Mouse (Mus musculus) liver (tissue): ENCODE measurements around the gene Nuf2.
"Not testable (repeated sequence)": the region's sequence is repeated elsewhere in the genome, so short reads cannot be mapped to it uniquely, and the experiment has no call there.

Source experiments
- DNase-seq: peaks from one replicate; pipeline ENCODE4 v3.0.0-alpha.2; 2020; ENCODE audit warnings: mixed read lengths

Gene Nuf2

DNA sequence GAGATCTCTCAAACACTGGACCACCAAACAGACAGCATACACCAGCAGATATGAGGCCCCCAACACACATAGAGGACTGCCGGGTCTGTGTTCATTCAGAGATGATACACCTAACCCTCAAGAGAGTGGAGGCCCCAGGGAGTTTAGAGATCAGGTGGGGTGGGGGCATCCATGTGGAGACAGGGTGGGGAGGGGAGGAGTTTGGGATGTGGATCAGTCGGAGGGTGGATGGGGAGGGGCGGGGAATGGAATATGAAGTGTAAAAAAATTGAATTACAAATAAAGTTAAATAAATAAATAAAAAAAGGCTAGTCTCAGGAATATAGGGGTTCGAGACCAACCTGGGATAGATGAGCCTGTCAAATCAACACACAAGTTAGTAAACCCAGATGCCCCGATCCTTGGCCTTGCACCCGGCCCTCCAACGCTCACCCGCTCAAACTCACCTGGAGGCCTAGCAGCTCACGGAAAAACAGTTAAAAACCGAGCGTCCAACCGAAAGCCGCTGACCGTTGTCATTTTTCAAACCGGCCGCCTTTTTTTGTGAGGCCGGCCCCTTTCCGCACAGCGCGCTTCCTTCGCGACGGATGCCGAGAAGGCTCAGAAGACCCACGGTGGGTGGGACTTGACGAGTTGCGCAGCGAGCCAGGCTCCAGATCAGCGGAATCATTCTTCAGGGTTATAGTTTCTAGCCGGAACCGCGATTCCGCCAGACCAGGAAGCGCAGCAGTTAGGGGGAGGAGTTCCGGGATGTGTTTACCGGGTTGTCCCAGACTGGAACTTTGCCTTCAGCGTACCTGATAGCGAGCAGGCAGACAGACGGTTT is at the start of gene Nuf2:
Nuf2 (minus strand) TSS at position 589 of the 826 bp plus-strand sequence.
- DNase-seq: peak; percentile 95

DNA sequence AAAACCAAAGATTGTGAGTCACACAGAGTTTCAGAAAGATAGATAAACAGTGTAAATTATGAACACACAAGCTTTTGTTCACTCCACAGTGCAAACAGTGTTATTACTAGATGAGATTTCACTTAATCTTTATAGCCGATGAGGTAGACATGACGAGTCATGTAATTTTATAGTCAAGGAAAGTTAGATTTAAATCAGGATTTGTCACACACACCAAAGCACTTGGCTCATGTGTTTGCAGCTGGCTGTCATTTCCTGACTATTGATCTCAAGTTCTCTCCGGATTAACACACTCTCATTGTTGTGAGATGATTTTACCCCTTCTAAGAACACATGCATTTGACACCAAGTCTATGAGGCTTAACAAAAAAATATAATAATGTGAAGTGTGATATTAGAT is 48.3 kb upstream of the Nuf2 start:
- DNase-seq: no peak

DNA sequence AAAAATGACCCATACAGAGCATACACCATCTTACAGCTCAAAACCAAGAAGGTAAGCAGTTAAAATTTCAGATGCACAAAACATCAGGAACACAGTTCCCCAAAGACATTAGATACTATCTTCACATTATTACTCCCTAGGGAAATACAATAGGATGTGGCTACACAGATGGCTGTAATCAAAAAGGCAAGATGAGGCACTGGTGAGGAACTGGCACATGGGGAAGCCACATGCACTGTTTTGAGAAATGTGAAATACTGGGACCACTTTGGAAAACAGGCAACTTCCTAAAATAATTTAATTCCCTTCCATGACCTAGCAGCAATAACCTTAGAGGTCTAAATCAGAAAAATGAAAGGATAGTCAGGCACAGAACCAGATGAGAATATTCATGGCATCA is 42.9 kb upstream of the Nuf2 start:
- no peak for DNase-seq

DNA sequence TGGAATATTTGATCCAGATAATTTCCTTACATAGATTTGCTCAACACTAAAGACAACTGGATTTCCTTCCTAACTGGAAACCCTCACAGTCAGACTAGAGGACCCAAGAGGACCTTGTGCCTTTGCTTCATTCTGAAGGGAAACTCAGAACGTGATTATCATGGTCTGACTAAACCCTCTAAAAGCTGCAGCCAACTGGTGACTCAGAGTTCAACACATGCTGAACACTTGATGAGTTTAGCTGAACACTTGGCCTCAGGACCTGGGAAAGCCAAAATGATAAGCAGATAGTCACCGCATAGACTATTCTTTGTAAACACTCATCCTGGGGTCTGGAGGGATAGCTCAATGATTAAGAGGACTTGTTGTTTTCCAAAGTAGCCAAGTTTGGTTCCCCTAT is 24.4 kb upstream of the Nuf2 start:
- DNase-seq: no peak

DNA sequence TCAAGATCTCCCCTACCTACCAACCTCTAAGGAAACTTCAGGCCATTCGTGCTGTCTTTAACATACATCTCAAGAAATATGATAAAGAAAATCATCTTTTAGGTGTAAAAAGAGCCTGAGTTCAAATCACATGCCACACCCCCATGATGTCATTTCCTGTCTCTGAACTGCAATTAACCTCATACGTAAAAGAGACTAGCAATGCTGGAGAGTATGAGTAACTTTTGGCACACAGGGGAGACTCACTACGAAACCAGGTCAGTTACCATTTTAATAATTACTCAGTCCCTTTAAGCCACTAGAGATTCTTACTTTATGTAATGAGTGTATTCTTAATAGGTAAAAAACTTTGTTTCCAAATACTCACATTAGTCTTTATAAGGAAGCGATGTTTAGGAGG is 23.8 kb upstream of the Nuf2 start:
- DNase-seq: no peak

DNA sequence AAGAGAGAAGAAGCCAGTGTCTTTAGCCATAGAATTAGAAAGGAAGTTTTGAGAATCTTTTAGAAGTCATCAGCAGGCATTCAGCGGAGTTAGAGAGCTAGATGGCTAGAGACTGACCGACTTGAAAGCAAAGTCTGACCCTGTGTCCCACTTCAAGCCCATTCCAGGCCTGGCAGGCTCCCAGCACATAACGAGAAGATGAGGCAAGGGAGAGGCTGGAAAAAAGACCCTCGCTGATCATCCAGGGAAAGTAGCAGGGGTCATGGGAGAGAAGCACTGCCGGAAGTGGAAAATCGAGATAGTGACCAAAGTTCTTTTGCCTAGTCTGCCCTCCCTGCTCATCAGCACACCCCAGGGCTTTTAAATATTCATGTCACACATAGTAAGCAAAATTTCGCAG is 22.2 kb upstream of the Nuf2 start:
- DNase-seq: no peak

DNA sequence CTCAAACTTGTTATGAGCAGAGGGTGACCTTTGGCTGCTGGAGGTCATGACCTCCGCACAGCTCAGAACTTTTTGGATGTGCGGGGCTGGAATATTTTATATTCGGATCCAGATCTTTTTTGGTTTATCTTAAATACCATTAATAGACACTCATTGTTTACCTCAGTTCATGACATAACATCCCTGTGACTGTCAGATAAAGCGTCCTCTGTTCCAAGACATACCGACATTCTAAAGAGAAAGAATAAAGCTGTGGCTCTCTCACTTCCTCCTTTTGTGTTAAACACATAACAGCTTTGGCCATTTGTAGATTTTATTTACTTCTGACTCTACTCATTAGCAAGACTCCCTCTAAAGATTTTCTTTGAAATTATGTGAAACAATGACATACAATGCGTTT is 9.2 kb upstream of the Nuf2 start:
- DNase-seq: no peak

DNA sequence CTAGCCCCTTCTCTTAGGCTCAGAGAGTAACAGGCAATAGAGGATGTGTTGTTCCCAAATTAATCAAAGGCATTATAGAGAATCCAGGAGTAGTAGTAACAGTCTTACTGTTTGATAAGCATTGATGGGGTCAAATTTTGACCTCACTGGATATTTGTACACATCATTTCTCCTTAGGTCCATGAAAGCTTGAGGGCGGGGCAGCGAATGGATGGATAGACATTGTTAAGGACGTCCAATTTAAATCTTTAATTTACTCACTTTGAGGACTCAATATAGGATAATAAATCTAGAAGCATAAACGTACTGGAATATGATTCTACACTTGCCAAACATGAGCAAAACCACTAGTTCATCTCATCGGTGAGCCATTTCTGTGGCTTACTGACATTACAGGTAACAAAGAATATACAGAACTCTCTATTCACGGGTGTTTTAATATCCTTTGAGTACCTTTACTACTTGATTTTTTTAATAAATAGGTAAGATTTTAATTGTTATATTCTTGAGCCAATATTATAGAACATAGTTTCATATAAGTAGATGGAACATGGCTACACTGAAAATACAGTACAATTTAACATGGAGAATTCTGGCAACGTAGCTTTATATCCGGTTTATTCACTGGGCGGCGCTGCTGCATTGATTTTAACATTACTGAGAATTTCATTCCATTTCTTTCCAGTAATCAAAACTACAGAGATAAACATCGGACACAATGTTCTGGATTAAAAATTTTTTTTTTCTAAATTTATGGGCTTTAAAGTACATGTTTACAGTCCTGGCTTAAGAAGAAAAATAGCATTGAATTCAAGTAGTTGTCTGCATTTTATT is 655 bp upstream of the Nuf2 start:
- peak; percentile 50 for DNase-seq

DNA sequence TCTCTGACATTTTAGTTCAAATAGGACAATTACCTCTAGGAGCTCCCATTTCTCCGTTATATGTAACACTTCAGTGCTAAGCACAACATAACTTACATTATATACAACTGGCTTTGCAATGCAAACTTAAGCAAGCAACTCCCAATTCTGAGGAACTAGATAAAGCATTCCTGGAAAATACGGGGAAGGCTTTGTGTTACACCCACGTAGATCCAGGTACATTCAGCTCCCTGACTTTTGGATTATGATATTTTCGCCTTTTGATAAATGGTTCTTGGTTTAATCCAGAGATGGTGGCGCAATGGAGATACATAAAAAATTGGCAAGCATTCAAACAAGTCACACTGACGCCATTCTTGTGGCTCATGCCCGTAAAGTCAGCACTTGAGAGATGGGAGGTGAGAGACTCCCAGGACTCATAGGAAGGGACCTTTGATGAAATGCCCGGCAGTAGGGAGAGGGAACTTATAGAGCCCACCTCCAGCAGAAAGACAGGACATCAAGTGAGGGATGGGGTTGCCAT is 1.2 kb downstream of the Nuf2 start:
- DNase-seq: no peak

DNA sequence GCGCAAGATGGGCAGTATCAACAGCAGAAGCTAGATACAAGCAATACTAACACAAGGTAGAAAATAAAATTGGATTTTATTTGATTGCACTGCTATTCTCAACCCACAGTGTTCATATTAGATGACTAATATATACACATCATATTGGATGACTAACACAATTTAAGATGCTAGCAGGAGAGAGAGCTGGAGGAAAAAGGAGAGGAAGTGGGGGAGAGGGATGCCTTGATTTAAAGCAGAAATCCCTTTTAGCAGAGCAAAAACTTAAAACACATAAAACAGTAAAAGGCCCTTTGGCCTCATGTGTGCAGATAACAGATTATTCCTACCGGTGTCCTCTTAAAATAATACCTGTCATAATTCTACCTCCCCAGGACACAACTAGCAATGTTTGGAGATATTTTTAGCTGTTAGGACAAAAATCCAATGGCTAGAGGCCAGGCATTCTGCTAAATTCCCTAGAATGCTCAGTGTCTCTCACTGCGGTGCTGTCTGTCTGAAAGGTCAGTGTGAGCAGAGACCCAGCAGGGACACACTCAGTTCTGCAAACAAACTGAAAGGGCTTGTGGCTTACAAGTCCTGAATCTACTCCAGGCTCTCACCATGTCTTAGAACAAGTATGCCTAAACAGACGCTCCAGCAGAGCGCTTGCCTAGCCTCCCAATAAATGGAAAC is 5.1 kb downstream of the Nuf2 start:
- no peak for DNase-seq

DNA sequence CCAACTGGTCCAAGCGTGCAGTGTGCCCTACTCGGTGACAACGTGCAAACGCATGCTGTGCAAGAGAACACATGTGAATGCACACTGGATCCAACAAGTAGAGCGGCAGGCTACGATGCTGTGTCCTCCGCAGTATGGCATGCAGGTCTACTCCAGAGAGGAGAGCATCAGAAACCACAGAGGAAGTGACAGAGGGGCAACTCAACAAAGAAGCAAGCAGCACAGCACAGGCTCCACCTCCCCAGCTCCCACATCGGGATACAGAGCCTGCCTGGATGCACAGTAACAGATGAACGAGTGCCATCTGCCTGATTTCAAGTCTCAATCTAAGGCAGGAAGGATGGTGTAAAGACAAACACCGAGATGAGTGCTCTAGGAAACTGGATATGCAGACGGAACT is 11.9 kb downstream of the Nuf2 start:
- no peak for DNase-seq

DNA sequence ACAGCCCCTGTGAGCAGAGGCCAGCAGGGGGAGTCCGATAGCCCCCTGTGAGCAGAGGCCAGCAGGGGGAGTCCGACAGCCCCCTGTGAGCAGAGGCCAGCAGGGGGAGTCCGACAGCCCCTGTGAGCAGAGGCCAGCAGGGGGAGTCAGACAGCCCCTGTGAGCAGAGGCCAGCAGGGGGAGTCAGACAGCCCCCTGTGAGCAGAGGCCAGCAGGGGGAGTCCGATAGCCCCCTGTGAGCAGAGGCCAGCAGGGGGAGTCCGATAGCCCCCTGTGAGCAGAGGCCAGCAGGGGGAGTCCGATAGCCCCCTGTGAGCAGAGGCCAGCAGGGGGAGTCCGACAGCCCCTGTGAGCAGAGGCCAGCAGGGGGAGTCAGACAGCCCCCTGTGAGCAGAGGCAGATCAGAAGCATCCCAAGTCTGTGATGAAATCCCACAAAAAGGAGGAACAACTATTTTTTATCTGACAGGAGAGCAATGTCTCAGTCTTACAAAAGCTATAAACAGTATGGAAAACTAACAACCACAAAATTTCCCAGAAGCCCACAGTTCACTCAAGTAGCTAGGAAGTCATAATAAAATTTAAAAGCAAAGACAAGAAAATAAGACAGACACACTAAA is 13.3 kb downstream of the Nuf2 start:
- DNase-seq: not testable (repeated sequence)

DNA sequence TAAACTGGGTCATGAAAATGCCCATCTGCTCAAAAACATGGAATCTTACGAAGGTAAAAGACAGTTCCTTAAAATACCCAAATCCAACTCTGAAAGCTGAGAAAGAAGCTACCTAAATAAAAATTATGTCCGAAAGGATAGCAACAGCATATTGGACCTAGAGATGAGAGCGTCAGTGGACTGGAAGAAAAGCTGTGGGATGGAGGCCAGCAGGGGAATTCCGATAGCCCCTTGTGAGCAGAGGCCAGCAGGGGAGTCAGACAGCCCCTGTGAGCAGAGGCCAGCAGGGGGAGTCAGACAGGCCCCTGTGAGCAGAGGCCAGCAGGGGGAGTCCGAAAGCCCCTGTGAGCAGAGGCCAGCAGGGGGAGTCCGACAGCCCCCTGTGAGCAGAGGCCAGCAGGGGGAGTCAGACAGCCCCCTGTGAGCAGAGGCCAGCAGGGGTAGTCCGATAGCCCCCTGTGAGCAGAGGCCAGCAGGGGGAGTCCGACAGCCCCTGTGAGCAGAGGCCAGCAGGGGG is 13.8 kb downstream of the Nuf2 start:
- DNase-seq: no peak

DNA sequence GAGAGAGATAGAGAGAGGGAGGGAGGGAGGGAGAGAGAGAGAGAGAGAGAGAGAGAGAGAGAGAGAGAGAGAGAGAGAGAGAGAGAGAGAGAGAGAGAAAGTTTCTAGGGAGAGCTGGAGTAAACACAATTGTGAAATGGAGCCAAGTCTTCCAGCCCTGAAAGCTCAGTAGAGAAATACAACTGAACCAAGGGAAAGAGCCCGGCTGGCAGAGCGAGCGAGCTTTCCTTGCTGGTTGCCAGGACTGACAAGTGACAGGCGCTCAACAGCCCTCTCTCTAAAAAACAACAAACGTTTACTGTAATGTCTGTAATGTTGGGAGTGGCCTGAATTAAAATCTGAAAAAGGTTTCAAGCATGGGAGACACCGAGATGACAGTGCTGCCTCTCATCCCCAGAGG is 24.9 kb downstream of the Nuf2 start:
- no peak for DNase-seq

DNA sequence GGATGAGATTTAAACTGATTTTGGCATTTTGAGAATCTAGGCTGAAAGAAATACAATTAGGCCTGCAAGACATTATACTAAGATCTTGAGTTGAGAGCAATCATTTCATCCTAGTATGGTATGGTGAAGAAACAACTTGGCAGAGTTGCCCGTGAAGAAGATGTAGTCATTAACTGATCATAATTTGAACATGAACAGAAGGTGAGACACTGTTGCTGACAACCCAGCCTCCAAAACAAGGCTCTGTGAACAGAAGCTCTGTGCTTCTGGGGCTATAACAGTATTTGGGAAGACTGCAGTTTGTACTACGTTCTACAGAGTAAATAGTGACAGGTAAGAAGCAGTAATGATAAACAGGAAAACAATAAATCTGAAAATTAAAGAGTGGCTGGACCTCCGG is 28.4 kb downstream of the Nuf2 start:
- DNase-seq: no peak

DNA sequence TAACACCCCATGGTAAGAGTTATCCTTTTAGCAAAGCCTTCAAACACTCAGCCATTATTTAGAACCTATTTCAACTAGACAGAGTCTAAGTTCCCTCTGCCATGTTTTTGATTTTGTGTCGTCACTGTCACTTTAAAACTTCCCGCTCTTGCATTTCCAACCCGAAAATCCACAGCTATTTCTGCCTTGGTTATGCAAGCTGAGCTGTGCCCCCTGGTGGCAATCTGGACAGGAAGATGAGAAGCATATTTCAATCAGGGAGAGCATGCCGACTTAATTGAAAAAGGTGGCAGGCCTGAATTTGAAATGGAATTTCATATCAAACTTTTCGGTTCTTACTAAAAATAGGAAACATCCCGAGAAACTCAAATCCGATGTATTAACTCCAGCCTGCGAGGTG is 35.6 kb downstream of the Nuf2 start:
- DNase-seq: peak; percentile 34

DNA sequence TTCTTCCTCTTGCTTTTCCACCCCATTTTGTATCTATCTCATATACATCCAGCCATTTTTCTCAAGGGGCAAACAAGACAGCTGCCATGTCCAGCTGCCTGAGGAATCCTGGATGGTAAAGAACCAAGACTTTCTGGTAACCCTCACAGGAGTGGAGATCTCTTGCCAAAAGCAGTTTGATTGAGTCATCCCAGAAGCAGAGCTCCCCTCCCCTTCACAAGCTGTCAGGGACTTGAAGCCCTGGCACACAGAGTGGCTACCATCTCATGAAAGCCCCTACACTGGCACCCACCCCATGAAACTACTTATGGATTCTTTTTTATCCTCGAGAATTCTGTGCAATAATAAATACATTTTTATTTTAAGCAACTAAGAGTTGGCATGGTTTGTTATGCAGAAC is 39.7 kb downstream of the Nuf2 start:
- DNase-seq: no peak

DNA sequence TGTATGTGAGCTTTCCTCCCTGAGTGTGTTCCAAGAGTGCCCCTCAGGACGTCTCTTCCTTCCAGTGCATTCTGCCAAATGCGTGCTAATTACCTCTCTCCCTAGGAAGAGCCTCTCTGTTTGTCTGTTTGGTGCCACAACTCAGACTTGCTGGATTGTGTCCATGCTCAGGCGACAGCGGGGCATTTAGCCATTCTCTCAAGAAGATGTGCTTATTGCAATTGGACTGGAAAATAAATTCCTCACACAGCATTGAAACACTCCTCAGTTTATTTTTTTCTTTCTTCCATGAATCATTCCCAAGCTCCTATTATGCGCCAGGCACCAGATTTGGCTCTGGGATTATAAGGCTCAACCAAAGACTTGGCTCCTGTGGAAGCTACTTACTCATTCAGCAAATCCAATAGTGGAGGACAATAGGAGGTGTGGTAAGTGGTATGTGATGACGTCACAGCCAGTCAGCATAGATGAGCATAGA is 45.8 kb downstream of the Nuf2 start:
- DNase-seq: no peak

DNA sequence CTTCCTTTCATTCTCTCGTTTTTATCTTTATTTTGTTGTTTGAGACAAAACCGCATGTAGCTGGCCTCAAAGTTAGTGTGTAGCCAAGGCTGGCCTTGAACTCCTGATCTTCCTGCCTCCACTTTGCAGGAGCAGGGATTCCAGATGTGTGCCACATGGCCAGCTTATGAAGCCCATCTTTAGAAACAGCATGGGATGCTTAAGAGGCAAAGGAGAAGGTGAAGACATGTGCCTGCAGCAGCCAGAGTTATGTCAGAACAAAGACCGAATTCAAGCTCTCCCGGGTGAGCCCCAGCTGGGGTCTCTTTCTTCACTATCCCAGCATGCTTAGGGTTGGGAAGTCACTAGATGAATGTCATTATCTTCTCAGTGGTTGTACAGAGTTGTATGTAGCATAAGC is 46.7 kb downstream of the Nuf2 start:
- DNase-seq: no peak

DNA sequence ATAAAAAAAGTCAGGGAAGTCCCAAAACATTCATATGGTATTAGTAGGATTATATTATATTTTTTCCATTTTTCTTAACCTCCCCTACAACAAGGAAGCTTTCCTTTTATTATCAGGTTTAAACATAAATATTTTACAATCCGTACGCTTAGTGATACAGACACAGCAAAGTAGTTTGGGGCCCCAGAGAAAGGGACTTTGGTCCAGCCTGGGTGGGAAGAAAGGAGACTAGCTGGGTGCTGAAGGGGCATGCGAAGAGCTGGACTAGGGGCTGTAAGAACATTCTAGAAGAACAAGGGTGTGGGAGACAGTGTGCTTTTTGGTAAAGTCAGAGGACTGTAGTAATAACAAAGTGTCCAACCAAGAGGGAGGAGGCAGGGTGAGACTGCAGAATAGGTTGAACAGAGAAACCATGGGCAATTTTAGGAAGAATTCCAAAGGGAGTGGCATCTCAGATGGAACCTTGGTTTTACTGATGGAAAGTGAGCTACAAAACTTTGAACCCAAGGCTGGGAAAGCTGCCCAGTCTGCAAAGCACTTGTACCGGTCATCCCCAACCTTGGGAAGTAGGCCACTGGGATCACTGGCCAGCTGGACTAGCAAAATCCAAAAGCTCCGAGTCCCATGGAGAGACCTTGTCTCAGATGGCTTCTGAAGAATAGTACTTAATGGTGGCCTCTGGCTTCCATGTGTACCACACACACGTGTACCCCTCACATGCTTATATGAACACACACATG is 48.5 kb downstream of the Nuf2 start:
- DNase-seq: no peak

DNA sequence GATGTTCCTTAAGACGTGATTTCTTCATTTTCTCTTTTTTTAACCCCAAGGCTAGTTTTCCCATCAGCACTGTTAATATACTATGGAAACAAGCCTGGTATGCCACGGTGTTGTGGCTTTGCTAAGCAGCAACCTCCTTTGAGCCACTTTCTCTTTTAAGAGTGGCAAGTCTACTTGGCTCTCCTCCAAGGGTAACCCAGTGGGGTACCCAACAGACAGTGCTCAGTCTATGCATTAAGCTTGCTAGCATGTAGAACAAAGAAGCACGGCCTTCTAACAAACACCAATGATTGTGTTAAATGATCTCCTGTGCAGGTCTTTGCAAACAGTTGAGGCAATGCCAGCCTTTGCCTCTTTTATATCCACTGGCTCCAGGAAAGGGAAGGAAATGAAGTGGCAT is 60.1 kb downstream of the Nuf2 start:
- no peak for DNase-seq

DNA sequence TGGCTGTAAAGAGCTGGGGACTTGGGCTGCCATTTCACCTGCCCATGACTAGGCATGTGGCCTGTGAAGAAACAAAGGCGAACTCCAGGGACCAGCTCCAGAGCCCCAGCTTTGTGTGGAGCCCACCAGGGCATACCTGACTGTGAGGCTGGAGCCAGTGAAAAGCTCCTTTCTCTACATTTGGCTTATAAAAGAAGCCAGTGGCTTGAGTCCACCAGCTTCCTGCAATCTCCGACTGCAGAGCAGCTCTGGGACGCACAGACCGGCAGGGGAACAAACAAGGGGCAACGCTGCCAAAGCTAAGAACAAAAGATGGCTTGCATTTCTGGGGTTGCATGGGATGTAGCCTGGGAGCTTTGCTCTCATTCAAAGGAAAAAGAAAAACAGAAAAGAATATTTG is 63.5 kb downstream of the Nuf2 start:
- no peak for DNase-seq
